Mouse (Mus musculus): ENCODE data around the gene Mindy1. TPM values are rescaled to one million over a fixed set of nuclear protein-coding genes. Genes with fewer than 3 reads are reported as not detected.

Mindy1 gene
- polyA plus RNA-seq, 1 experiment from 2014 or later, result 36.3 TPM

DNA sequence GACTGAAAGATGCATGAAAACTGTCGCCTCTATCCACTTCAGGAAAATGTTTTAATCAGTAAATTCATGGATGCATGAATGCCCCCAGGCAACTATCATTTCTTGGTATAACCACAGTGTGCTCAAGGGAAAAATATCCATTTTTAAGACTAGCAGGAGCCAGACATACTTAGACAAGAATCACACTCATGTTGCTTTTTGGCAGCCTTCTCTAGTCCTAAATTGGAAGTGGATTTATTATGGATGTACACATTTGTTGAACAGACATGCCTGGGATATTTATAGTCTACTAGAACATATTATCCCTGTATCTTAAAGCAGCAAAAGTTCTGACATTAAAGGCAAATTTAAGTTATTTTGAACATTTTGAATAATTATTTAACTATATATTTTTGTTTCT lies 16.4 kb upstream of the Mindy1 start:
- Histone ChIP-seq H3K9ac (ENCODE audit: low read depth, low read length) (no peak overlapping the region), H3K4me2 (ENCODE audit: low read length) (no peak overlapping the region), H3K4me3 (ENCODE audit: low read length) (no peak overlapping the region), H3K4me1 (ENCODE audit: control insufficient read depth, insufficient read depth, low read depth, low read length) (no peaks in the 10 kb centered on the region), H3K9me3 (ENCODE audit: control insufficient read depth, low read length) (no peaks in the 10 kb centered on the region), H3K36me3 (ENCODE audit: control insufficient read depth, insufficient read depth, low read length) (peaks cover 35% of the 10 kb centered on the region), H3K27ac (ENCODE audit: low read depth, low read length) (no peak overlapping the region), H3K27me3 (replicated peaks; ENCODE audit: control insufficient read depth, insufficient read depth, low read length) (no peaks in the 10 kb centered on the region)
- no peak for ATAC-seq
- 72% methylated on average over 1 of the region's 1 CpGs for WGBS

GRCm38 (mm10) chr3:95266052-95266451 lies 15.1 kb upstream of the Mindy1 start:
- WGBS, result 98% methylated on average over 3 of the region's 3 CpGs
- no peaks in the 10 kb centered on the region for H3K9me3 ChIP-seq (ENCODE audit: control insufficient read depth, low read length)
- ATAC-seq, result no peak
- H3K9ac ChIP-seq (ENCODE audit: low read depth, low read length), result no peak overlapping the region
- H3K4me3 ChIP-seq (ENCODE audit: low read length), result no peak overlapping the region
- no peaks in the 10 kb centered on the region for H3K27me3 ChIP-seq (replicated peaks; ENCODE audit: control insufficient read depth, insufficient read depth, low read length)
- no peaks in the 10 kb centered on the region for H3K4me1 ChIP-seq (ENCODE audit: control insufficient read depth, insufficient read depth, low read depth, low read length)
- no peak overlapping the region for H3K4me2 ChIP-seq (ENCODE audit: low read length)
- no peak overlapping the region for H3K27ac ChIP-seq (ENCODE audit: low read depth, low read length)
- peaks cover 33% of the 10 kb centered on the region for H3K36me3 ChIP-seq (ENCODE audit: control insufficient read depth, insufficient read depth, low read length)

- Histone ChIP-seq H3K4me3 (ENCODE audit: low read length) (no peak overlapping the region), H3K9ac (ENCODE audit: low read depth, low read length) (no peak overlapping the region), H3K9me3 (ENCODE audit: control insufficient read depth, low read length) (no peaks in the 10 kb centered on the region), H3K27me3 (replicated peaks; ENCODE audit: control insufficient read depth, insufficient read depth, low read length) (no peaks in the 10 kb centered on the region), H3K4me1 (ENCODE audit: control insufficient read depth, insufficient read depth, low read depth, low read length) (no peaks in the 10 kb centered on the region), H3K36me3 (ENCODE audit: control insufficient read depth, insufficient read depth, low read length) (peaks cover 29% of the 10 kb centered on the region), H3K4me2 (ENCODE audit: low read length) (no peak overlapping the region), H3K27ac (ENCODE audit: low read depth, low read length) (no peak overlapping the region)
- ATAC-seq, result no peak
Observed at GRCm38 (mm10) chr3:95267855-95268254, 13.3 kb upstream of the Mindy1 start.

DNA sequence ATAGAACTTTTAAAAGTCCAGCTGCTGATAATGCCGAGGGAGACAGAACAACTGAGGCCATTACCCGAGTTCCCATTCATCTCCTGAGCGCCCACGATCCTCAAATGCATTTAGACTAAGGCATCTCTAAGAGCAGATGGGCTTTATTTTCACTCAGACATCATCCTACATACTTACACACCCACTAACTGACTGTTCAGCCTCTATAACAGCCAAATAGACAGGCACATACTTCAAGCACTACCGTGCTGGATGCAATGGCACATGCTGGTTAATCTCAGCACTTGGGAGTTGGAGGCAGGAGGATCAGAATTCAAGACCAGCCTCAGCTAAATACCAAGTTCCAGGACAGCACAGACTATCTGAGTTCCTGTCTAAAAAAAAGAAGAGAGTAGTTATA lies 11.4 kb upstream of the Mindy1 start:
- WGBS, result 89% methylated on average over 5 of the region's 5 CpGs
- Histone ChIP-seq H3K9me3 (ENCODE audit: control insufficient read depth, low read length) (no peaks in the 10 kb centered on the region), H3K27me3 (replicated peaks; ENCODE audit: control insufficient read depth, insufficient read depth, low read length) (no peaks in the 10 kb centered on the region), H3K9ac (ENCODE audit: low read depth, low read length) (no peak overlapping the region), H3K36me3 (ENCODE audit: control insufficient read depth, insufficient read depth, low read length) (peaks cover 21% of the 10 kb centered on the region), H3K4me2 (ENCODE audit: low read length) (no peak overlapping the region), H3K4me1 (ENCODE audit: control insufficient read depth, insufficient read depth, low read depth, low read length) (no peaks in the 10 kb centered on the region), H3K4me3 (ENCODE audit: low read length) (no peak overlapping the region), H3K27ac (ENCODE audit: low read depth, low read length) (no peak overlapping the region)
- no peak for ATAC-seq

- Histone ChIP-seq H3K9me3 (ENCODE audit: control insufficient read depth, low read length) (no peaks in the 10 kb centered on the region), H3K4me1 (ENCODE audit: control insufficient read depth, insufficient read depth, low read depth, low read length) (no peaks in the 10 kb centered on the region), H3K27ac (ENCODE audit: low read depth, low read length) (no peak overlapping the region), H3K27me3 (replicated peaks; ENCODE audit: control insufficient read depth, insufficient read depth, low read length) (no peaks in the 10 kb centered on the region), H3K4me3 (ENCODE audit: low read length) (no peak overlapping the region), H3K4me2 (ENCODE audit: low read length) (no peak overlapping the region), H3K9ac (ENCODE audit: low read depth, low read length) (no peak overlapping the region), H3K36me3 (ENCODE audit: control insufficient read depth, insufficient read depth, low read length) (peaks cover 16% of the 10 kb centered on the region)
- ATAC-seq, result no peak
- WGBS, result 88% methylated on average over 12 of the region's 12 CpGs
Observed at GRCm38 (mm10) chr3:95270766-95271364, 10.3 kb upstream of the Mindy1 start.

DNA sequence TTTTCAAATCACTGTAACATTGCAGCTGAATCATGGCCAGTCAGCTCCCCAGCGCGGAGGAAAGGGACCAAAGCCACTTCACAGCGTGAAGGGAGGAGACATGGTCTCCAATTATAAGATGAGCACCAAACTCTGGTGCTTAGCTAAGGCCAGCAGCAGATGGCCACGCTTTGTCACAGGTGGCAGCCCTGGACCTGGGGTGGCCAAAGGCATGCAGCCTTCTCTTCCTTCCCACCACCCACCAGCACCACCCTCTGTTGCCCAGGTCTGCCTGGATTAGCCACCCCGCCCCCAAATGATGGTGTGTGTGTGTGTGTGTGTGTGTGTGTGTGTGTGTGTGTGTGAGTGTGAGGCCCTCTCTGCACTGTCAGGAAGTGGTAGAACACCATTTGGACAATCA lies 7.7 kb upstream of the Mindy1 start:
- no peak overlapping the region for H3K9ac ChIP-seq (ENCODE audit: low read depth, low read length)
- H3K27me3 ChIP-seq (replicated peaks; ENCODE audit: control insufficient read depth, insufficient read depth, low read length), result no peaks in the 10 kb centered on the region
- no peak for ATAC-seq
- 98% methylated on average over 5 of the region's 5 CpGs for WGBS
- H3K9me3 ChIP-seq (ENCODE audit: control insufficient read depth, low read length), result no peaks in the 10 kb centered on the region
- H3K36me3 ChIP-seq (ENCODE audit: control insufficient read depth, insufficient read depth, low read length), result 0 out of 2 replicates have a peak, but pooled peaks cover 2% of the 10 kb centered on the region
- H3K4me2 ChIP-seq (ENCODE audit: low read length), result no peak overlapping the region
- H3K4me3 ChIP-seq (ENCODE audit: low read length), result no peak overlapping the region
- no peak overlapping the region for H3K27ac ChIP-seq (ENCODE audit: low read depth, low read length)
- no peaks in the 10 kb centered on the region for H3K4me1 ChIP-seq (ENCODE audit: control insufficient read depth, insufficient read depth, low read depth, low read length)

GRCm38 (mm10) chr3:95274453-95274852 lies 6.7 kb upstream of the Mindy1 start:
- ATAC-seq, result no peak
- H3K4me3 ChIP-seq (ENCODE audit: low read length), result no peak overlapping the region
- 95% methylated on average over 4 of the region's 4 CpGs for WGBS

GRCm38 (mm10) chr3:95275161-95275560 lies 6.0 kb upstream of the Mindy1 start:
- WGBS, result 88% methylated on average over 6 of the region's 6 CpGs
- no peak overlapping the region for H3K4me2 ChIP-seq (ENCODE audit: low read length)
- peaks cover 2% of the 10 kb centered on the region; the same call in 1 of the 2 replicates for H3K4me1 ChIP-seq (ENCODE audit: control insufficient read depth, insufficient read depth, low read depth, low read length)
- H3K9me3 ChIP-seq (ENCODE audit: control insufficient read depth, low read length), result no peaks in the 10 kb centered on the region
- ATAC-seq, result no peak
- H3K36me3 ChIP-seq (ENCODE audit: control insufficient read depth, insufficient read depth, low read length), result 0 out of 2 replicates have a peak, but pooled peaks cover 2% of the 10 kb centered on the region
- H3K27ac ChIP-seq (ENCODE audit: low read depth, low read length), result no peak overlapping the region
- no peak overlapping the region for H3K4me3 ChIP-seq (ENCODE audit: low read length)
- H3K27me3 ChIP-seq (replicated peaks; ENCODE audit: control insufficient read depth, insufficient read depth, low read length), result no peaks in the 10 kb centered on the region
- no peak overlapping the region for H3K9ac ChIP-seq (ENCODE audit: low read depth, low read length)

More at GRCm38 (mm10) chr3:95274453-95274852, 6.7 kb upstream of the Mindy1 start:
- 0 out of 2 replicates have a peak, but pooled peaks cover 2% of the 10 kb centered on the region for H3K36me3 ChIP-seq (ENCODE audit: control insufficient read depth, insufficient read depth, low read length)
- no peak overlapping the region for H3K4me2 ChIP-seq (ENCODE audit: low read length)
- H3K9me3 ChIP-seq (ENCODE audit: control insufficient read depth, low read length), result no peaks in the 10 kb centered on the region
- H3K27ac ChIP-seq (ENCODE audit: low read depth, low read length), result no peak overlapping the region
- no peaks in the 10 kb centered on the region for H3K27me3 ChIP-seq (replicated peaks; ENCODE audit: control insufficient read depth, insufficient read depth, low read length)
- peaks cover under 1% of the 10 kb centered on the region; the same call in 1 of the 2 replicates for H3K4me1 ChIP-seq (ENCODE audit: control insufficient read depth, insufficient read depth, low read depth, low read length)
- no peak overlapping the region for H3K9ac ChIP-seq (ENCODE audit: low read depth, low read length)

GRCm38 (mm10) chr3:95276428-95276934 lies 4.7 kb upstream of the Mindy1 start:
- H3K4me3 ChIP-seq (ENCODE audit: low read length), result no peak overlapping the region
- ATAC-seq, result no peak

More at GRCm38 (mm10) chr3:95276428-95276934, 4.7 kb upstream of the Mindy1 start:
- H3K27ac ChIP-seq (ENCODE audit: low read depth, low read length), result no peak overlapping the region
- H3K4me1 ChIP-seq (ENCODE audit: control insufficient read depth, insufficient read depth, low read depth, low read length), result peaks cover 5% of the 10 kb centered on the region
- 0 out of 2 replicates have a peak, but pooled peaks cover 2% of the 10 kb centered on the region for H3K36me3 ChIP-seq (ENCODE audit: control insufficient read depth, insufficient read depth, low read length)
- 76% methylated on average over 5 of the region's 5 CpGs for WGBS
- H3K9me3 ChIP-seq (ENCODE audit: control insufficient read depth, low read length), result no peaks in the 10 kb centered on the region
- no peak overlapping the region for H3K9ac ChIP-seq (ENCODE audit: low read depth, low read length)
- no peaks in the 10 kb centered on the region for H3K27me3 ChIP-seq (replicated peaks; ENCODE audit: control insufficient read depth, insufficient read depth, low read length)
- no peak overlapping the region for H3K4me2 ChIP-seq (ENCODE audit: low read length)
